Mouse (Mus musculus) heart, embryonic 12.5 days (tissue): ENCODE measurements around the gene Lgals9. TPM values are rescaled to one million over a fixed set of nuclear protein-coding genes. Genes with fewer than 3 reads are reported as not detected.

Experiments used
- ATAC-seq: fragments of 200-750 bp; cut with Nextera tagmentation; 2 replicates; pipeline ENCODE4 v1.8.0; 2017; ENCODE audit warnings: moderate TSS enrichment, moderate library complexity; ENCODE audit not compliant: insufficient number of reproducible peaks, low FRiP score
- H3K27ac ChIP-seq: fragments of 300-500 bp; sonication (generic); 2 replicates; pipeline ENCODE4 v1.5.1; 2016; ENCODE audit warnings: mild to moderate bottlenecking, moderate library complexity; ENCODE audit not compliant: poor library complexity, severe bottlenecking
- H3K27me3 ChIP-seq: fragments of 300-500 bp; sonication (generic); replicated peaks from 2 replicates; pipeline ENCODE4 v1.6.1; 2016; ENCODE audit warnings: mild to moderate bottlenecking, moderate library complexity
- H3K36me3 ChIP-seq: fragments of 300-500 bp; sonication (generic); 2 replicates; pipeline ENCODE4 v1.6.1; 2016; ENCODE audit warnings: mild to moderate bottlenecking, moderate library complexity
- H3K4me1 ChIP-seq: fragments of 300-500 bp; sonication (generic); replicated peaks from 2 replicates; pipeline ENCODE4 v1.6.1; 2016; ENCODE audit warnings: mild to moderate bottlenecking
- H3K4me2 ChIP-seq: fragments of 300-500 bp; sonication (generic); 2 replicates; pipeline ENCODE4 v1.6.1; 2016; ENCODE audit warnings: mild to moderate bottlenecking, moderate library complexity
- H3K4me3 ChIP-seq: fragments of 300-500 bp; sonication (generic); 2 replicates; pipeline ENCODE4 v1.5.1; 2016; ENCODE audit warnings: mild to moderate bottlenecking
- H3K9ac ChIP-seq: fragments of 300-500 bp; sonication (generic); 2 replicates; pipeline ENCODE4 v1.6.1; 2016; ENCODE audit warnings: mild to moderate bottlenecking, moderate library complexity
- H3K9me3 ChIP-seq: fragments of 300-500 bp; sonication (generic); replicated peaks from 2 replicates; pipeline ENCODE4 v1.6.1; 2016; ENCODE audit warnings: mild to moderate bottlenecking, moderate library complexity
- WGBS: fragments of 180-500 bp; shearing (Covaris S2); methylation state at CpG from one replicate; pipeline ENCODE4 v1.1.7; 2016; 5-methylcytosine and 5-hydroxymethylcytosine counted together
- polyA plus RNA-seq: library from polyadenylated mRNA; unstranded; fragments of >200 nt; fragmentation: Nextera tagmentation; extraction: Ambion mirVana; gene quantifications from 2 replicates; pipeline ENCODE4 v1.2.1, GENCODE M21; 2016

The Lgals9 gene
- polyA plus RNA-seq, 1 experiment from 2014 or later: 53.8 TPM

- peaks cover 51% of the 10 kb centered on the region for H3K36me3 ChIP-seq
- WGBS: 45% methylated on average over 11 of the region's 11 CpGs
- ATAC-seq: 0 out of 2 replicates have a peak, but pooled peaks have one; percentile 18
- H3K9ac ChIP-seq: no peak overlapping the region
- no peak overlapping the region for H3K4me2 ChIP-seq
- no peak overlapping the region for H3K27ac ChIP-seq
- no peak overlapping the region for H3K4me3 ChIP-seq
- peaks cover 44% of the 10 kb centered on the region for H3K4me1 ChIP-seq
- no peaks in the 10 kb centered on the region for H3K9me3 ChIP-seq
- H3K27me3 ChIP-seq: no peaks in the 10 kb centered on the region
Measured at GRCm38 (mm10) chr11:79018954-79019704, 34.4 kb upstream of the Lgals9 start.

- Histone ChIP-seq H3K9me3 (no peaks in the 10 kb centered on the region), H3K27me3 (no peaks in the 10 kb centered on the region), H3K4me3 (no peak overlapping the region), H3K9ac (no peak overlapping the region), H3K4me1 (peaks cover 29% of the 10 kb centered on the region), H3K4me2 (no peak overlapping the region), H3K27ac (no peak overlapping the region), H3K36me3 (peaks cover 57% of the 10 kb centered on the region)
- WGBS: 77% methylated on average over 7 of the region's 7 CpGs
- ATAC-seq: no peak
Measured at GRCm38 (mm10) chr11:79017161-79017606, 32.4 kb upstream of the Lgals9 start.

GRCm38 (mm10) chr11:79016236-79016635 is 31.5 kb upstream of the Lgals9 start:
- H3K9me3 ChIP-seq: no peaks in the 10 kb centered on the region
- no peak overlapping the region for H3K9ac ChIP-seq
- H3K4me2 ChIP-seq: no peak overlapping the region
- no peak for ATAC-seq
- H3K4me1 ChIP-seq: peaks cover 26% of the 10 kb centered on the region
- H3K27ac ChIP-seq: no peak overlapping the region
- no peak overlapping the region for H3K4me3 ChIP-seq
- 52% methylated on average over 12 of the region's 12 CpGs for WGBS
- peaks cover 52% of the 10 kb centered on the region for H3K36me3 ChIP-seq
- no peaks in the 10 kb centered on the region for H3K27me3 ChIP-seq

- Histone ChIP-seq H3K36me3 (peaks cover 47% of the 10 kb centered on the region), H3K9ac (no peak overlapping the region), H3K9me3 (no peaks in the 10 kb centered on the region), H3K4me2 (no peak overlapping the region), H3K4me1 (peaks cover 26% of the 10 kb centered on the region), H3K27me3 (no peaks in the 10 kb centered on the region), H3K27ac (no peak overlapping the region), H3K4me3 (no peak overlapping the region)
- 92% methylated on average over 24 of the region's 24 CpGs for WGBS
- no peak for ATAC-seq
Measured at GRCm38 (mm10) chr11:79015660-79016215, 31.0 kb upstream of the Lgals9 start.

- no peak overlapping the region for H3K4me2 ChIP-seq
- H3K4me1 ChIP-seq: peaks cover 16% of the 10 kb centered on the region
- no peaks in the 10 kb centered on the region for H3K9me3 ChIP-seq
- no peak for ATAC-seq
- no peak overlapping the region for H3K27ac ChIP-seq
- WGBS: 63% methylated on average over 15 of the region's 15 CpGs
- no peaks in the 10 kb centered on the region for H3K27me3 ChIP-seq
- H3K4me3 ChIP-seq: no peak overlapping the region
- peak overlapping the region; percentile 6; the same call in 1 of the 2 replicates for H3K9ac ChIP-seq
- H3K36me3 ChIP-seq: peaks cover 37% of the 10 kb centered on the region
Measured at GRCm38 (mm10) chr11:79014602-79015325, 30.0 kb upstream of the Lgals9 start.

GRCm38 (mm10) chr11:79013806-79014205 is 29.1 kb upstream of the Lgals9 start:
- H3K4me1 ChIP-seq: peaks cover 16% of the 10 kb centered on the region
- H3K9me3 ChIP-seq: no peaks in the 10 kb centered on the region
- H3K27ac ChIP-seq: no peak overlapping the region
- H3K36me3 ChIP-seq: peaks cover 28% of the 10 kb centered on the region
- 68% methylated on average over 9 of the region's 9 CpGs for WGBS
- ATAC-seq: no peak
- H3K4me3 ChIP-seq: no peak overlapping the region
- no peak overlapping the region for H3K4me2 ChIP-seq
- no peaks in the 10 kb centered on the region for H3K27me3 ChIP-seq
- H3K9ac ChIP-seq: no peak overlapping the region

GRCm38 (mm10) chr11:79013056-79013455 is 28.3 kb upstream of the Lgals9 start:
- H3K4me2 ChIP-seq: no peak overlapping the region

GRCm38 (mm10) chr11:79012529-79012928 is 27.8 kb upstream of the Lgals9 start:
- Histone ChIP-seq H3K4me1 (peaks cover 16% of the 10 kb centered on the region), H3K36me3 (peaks cover 16% of the 10 kb centered on the region), H3K9ac (no peak overlapping the region), H3K9me3 (no peaks in the 10 kb centered on the region), H3K4me2 (no peak overlapping the region), H3K4me3 (no peak overlapping the region), H3K27me3 (no peaks in the 10 kb centered on the region), H3K27ac (no peak overlapping the region)
- ATAC-seq: no peak
- WGBS: 98% methylated on average over 2 of the region's 2 CpGs

More at GRCm38 (mm10) chr11:79013056-79013455, 28.3 kb upstream of the Lgals9 start:
- Histone ChIP-seq H3K27me3 (no peaks in the 10 kb centered on the region), H3K4me3 (no peak overlapping the region), H3K9ac (no peak overlapping the region), H3K4me1 (peaks cover 16% of the 10 kb centered on the region), H3K27ac (no peak overlapping the region), H3K9me3 (no peaks in the 10 kb centered on the region), H3K36me3 (peaks cover 21% of the 10 kb centered on the region)
- no peak for ATAC-seq

- WGBS: 79% methylated on average over 7 of the region's 7 CpGs
- Histone ChIP-seq H3K9ac (no peak overlapping the region), H3K27me3 (no peaks in the 10 kb centered on the region), H3K36me3 (peaks cover 6% of the 10 kb centered on the region; the same call in 1 of the 2 replicates), H3K9me3 (no peaks in the 10 kb centered on the region), H3K4me2 (no peak overlapping the region), H3K27ac (no peak overlapping the region), H3K4me1 (peaks cover 5% of the 10 kb centered on the region; the same call in 1 of the 2 replicates), H3K4me3 (no peak overlapping the region)
- ATAC-seq: no peak
Measured at GRCm38 (mm10) chr11:79008891-79009290, 24.1 kb upstream of the Lgals9 start.

- H3K27me3 ChIP-seq: no peaks in the 10 kb centered on the region
- 62% methylated on average over 6 of the region's 6 CpGs for WGBS
- H3K9me3 ChIP-seq: no peaks in the 10 kb centered on the region
- no peak overlapping the region for H3K9ac ChIP-seq
- peaks cover 3% of the 10 kb centered on the region; the same call in 1 of the 2 replicates for H3K4me1 ChIP-seq
- ATAC-seq: 0 out of 2 replicates have a peak, but pooled peaks have one; percentile 29
- no peak overlapping the region for H3K4me2 ChIP-seq
- H3K36me3 ChIP-seq: peaks cover 6% of the 10 kb centered on the region; the same call in 1 of the 2 replicates
- 0 out of 2 replicates have a peak overlapping the region, but pooled peaks have one; percentile 14 for H3K27ac ChIP-seq
- H3K4me3 ChIP-seq: no peak overlapping the region
Measured at GRCm38 (mm10) chr11:79008007-79008775, 23.4 kb upstream of the Lgals9 start.
